Mouse (Mus musculus): ENCODE results near the gene Ppia.

DNA sequence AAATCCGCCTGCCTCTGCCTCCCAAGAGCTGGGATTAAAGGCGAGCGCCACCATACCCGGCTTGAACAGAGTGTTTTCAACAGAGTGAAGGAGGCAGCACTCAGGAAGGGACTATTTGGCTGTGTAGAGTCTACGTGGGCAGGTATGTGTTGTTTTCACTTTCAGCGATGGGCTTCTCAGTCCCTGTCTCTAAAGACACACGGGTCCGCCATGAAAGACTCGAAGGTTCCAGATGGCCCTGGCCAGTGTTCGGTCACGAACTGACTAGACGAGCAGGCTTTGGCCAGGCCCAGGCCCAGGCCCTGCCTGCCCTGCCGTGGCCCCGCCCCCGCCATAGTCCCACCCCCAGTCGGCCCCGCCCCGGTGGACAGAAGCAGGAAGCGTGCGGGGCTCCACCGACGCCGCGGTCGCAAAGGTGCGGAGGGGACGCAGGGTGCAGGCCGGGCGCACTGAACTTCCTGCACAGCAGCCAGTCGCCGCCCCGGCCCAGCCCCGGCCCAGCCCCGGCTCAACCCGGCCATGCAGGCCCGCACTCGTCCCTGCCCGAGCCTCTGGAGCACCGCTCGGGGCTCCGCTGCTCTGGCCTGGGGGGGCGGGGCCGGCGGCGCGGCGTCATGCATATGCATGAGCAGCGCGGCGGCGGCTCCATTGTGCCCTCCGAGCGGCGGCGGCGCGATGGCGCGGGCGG is 26.4 kb upstream of the Ppia start, which contains the start of gene Zmiz2:
- no peak for TF ChIP-seq CTCF (IDR thresholded peaks at IDR 0.05; ENCODE audit: low read depth, low read length)
- no peak for TF ChIP-seq TAL1 (conservative IDR thresholded peaks at IDR 0.05; ENCODE audit: low read depth, low read length)
- TF ChIP-seq GATA1 (IDR thresholded peaks at IDR 0.05; ENCODE audit: borderline replicate concordance, low read length), result no peak
- no peak for TF ChIP-seq POLR2AphosphoS5 (IDR thresholded peaks at IDR 0.05; ENCODE audit: insufficient replicate concordance, low read depth, low read length)
- no peak for TF ChIP-seq GATA2 (IDR thresholded peaks at IDR 0.05; ENCODE audit: borderline replicate concordance, low read depth, low read length)

Measured in G1E (cell line).